Mouse (Mus musculus) myocyte (in vitro differentiated cells): Measurements from ENCODE around the gene Agap3. TPM values are rescaled to one million over a fixed set of nuclear protein-coding genes. Genes with fewer than 3 reads are reported as not detected.

Experiments used
- H3K27me3 ChIP-seq: one replicate; pipeline ENCODE4 v1.6.1; 2011; ENCODE audit not compliant: control insufficient read depth, insufficient read depth, insufficient read length
- H3K36me3 ChIP-seq: one replicate; pipeline ENCODE4 v1.6.1; 2011; ENCODE audit not compliant: control insufficient read depth, insufficient read depth
- H3K4me2 ChIP-seq: one replicate; pipeline ENCODE4 v1.6.1; 2011; ENCODE audit warnings: low read depth, control low read depth
- H3K4me3 ChIP-seq: one replicate; pipeline ENCODE4 v1.5.1; 2011; ENCODE audit warnings: mild to moderate bottlenecking, control low read depth, moderate library complexity
- H3K79me2 ChIP-seq: one replicate; pipeline ENCODE4 v1.6.1; 2011; ENCODE audit not compliant: control insufficient read depth, insufficient read depth
- H3ac ChIP-seq: one replicate; pipeline ENCODE4 v1.6.1; 2011; ENCODE audit not compliant: control insufficient read depth, insufficient read length
- CEBPB ChIP-seq: IDR thresholded peaks from 2 replicates; pipeline ENCODE4 v1.6.1; 2011; ENCODE audit warnings: mild to moderate bottlenecking, moderate library complexity; ENCODE audit not compliant: poor library complexity, insufficient read depth, severe bottlenecking
- E2F4 ChIP-seq: IDR thresholded peaks from one replicate; pipeline ENCODE4 v1.6.1; 2011; ENCODE audit warnings: mild to moderate bottlenecking, control low read depth, moderate library complexity; ENCODE audit not compliant: insufficient read depth
- MAX ChIP-seq: IDR thresholded peaks from one replicate; pipeline ENCODE4 v1.6.1; 2011; ENCODE audit warnings: low read depth, mild to moderate bottlenecking, control low read depth
- MYOD1 ChIP-seq, 3 experiments: IDR thresholded peaks; one replicate each; pipeline ENCODE4 v1.6.1; 2011; ENCODE audit warnings: control low read depth in 2 of 3, low read depth in 2 of 3, mild to moderate bottlenecking in 2 of 3, moderate library complexity in 1 of 3; ENCODE audit not compliant: insufficient read length in 2 of 3, control insufficient read depth in 1 of 3
- MYOG ChIP-seq, 3 experiments: IDR thresholded peaks; one replicate each; pipeline ENCODE4 v1.6.1; 2011; ENCODE audit warnings: control low read depth in 2 of 3, low read depth in 2 of 3, mild to moderate bottlenecking in 2 of 3; ENCODE audit not compliant: insufficient read length in 2 of 3, control insufficient read depth in 1 of 3, insufficient read depth in 1 of 3
- POLR2A ChIP-seq: IDR thresholded peaks from one replicate; pipeline ENCODE4 v1.6.1; 2011; ENCODE audit warnings: low read depth, mild to moderate bottlenecking, control low read depth, moderate library complexity; ENCODE audit not compliant: insufficient read length
- POLR2AphosphoS2 ChIP-seq: IDR thresholded peaks from one replicate; pipeline ENCODE4 v1.6.1; 2011; ENCODE audit warnings: low read depth, control low read depth; ENCODE audit not compliant: insufficient read length
- REST ChIP-seq: IDR thresholded peaks from one replicate; pipeline ENCODE4 v1.6.1; 2011; ENCODE audit warnings: mild to moderate bottlenecking, control low read depth, moderate library complexity; ENCODE audit not compliant: insufficient read depth, insufficient read length
- SRF ChIP-seq: IDR thresholded peaks from one replicate; pipeline ENCODE4 v1.6.1; 2011; ENCODE audit warnings: low read depth; ENCODE audit not compliant: control insufficient read depth, insufficient read length
- TCF12 ChIP-seq: IDR thresholded peaks from one replicate; pipeline ENCODE4 v1.6.1; 2011; ENCODE audit warnings: mild to moderate bottlenecking, control low read depth; ENCODE audit not compliant: poor library complexity, insufficient read depth, severe bottlenecking
- TCF3 ChIP-seq: IDR thresholded peaks from one replicate; pipeline ENCODE4 v1.6.1; 2011; ENCODE audit warnings: low read depth, control low read depth; ENCODE audit not compliant: insufficient read length
- USF1 ChIP-seq: IDR thresholded peaks from one replicate; pipeline ENCODE4 v1.6.1; 2011; ENCODE audit warnings: low read depth, mild to moderate bottlenecking, control low read depth, moderate library complexity
- polyA plus RNA-seq: library from polyadenylated mRNA; unstranded; fragments of >200 nt; fragmentation: generic; extraction: Trizol; gene quantifications from one replicate; pipeline ENCODE4 v1.2.1, GENCODE M21; 2012; ENCODE audit warnings: missing spikeins

The Agap3 gene
- polyA plus RNA-seq, 1 experiment: 119 TPM

- Histone ChIP-seq H3K4me3 (peak within 1 kb of the TSS; percentile 26), H3K36me3 (peaks cover 6% of the 10 kb centered on the region), H3K27me3 (no peaks in the 10 kb centered on the region), H3K4me2 (peak within 1 kb of the TSS; percentile 86), H3ac (no peak within 1 kb of the TSS), H3K79me2 (peaks cover 19% of the 10 kb centered on the region)
- TF ChIP-seq CEBPB: no peak
- peak; percentile 57 for TF ChIP-seq POLR2A
- TF ChIP-seq SRF: no peak
- TF ChIP-seq MAX: no peak
- TF ChIP-seq USF1: peak; percentile 77
- no peak for TF ChIP-seq TCF3
- TF ChIP-seq E2F4: no peak
- peak in 1 of 3 experiments; percentile 28 for TF ChIP-seq MYOG (IDR thresholded peaks at IDR 0.05; ENCODE audit: control insufficient read depth in 1 of 3, insufficient read depth in 1 of 3, insufficient read length in 2 of 3, low read depth in 2 of 3)
- no peak for TF ChIP-seq TCF12
- no peak for TF ChIP-seq POLR2AphosphoS2
- no peak for TF ChIP-seq REST
- TF ChIP-seq MYOD1 (IDR thresholded peaks at IDR 0.05; ENCODE audit: control insufficient read depth in 1 of 3, insufficient read length in 2 of 3, low read depth in 2 of 3): peak in 2 of 3 experiments; percentile 50 to 55
Observed at GRCm38 (mm10) chr5:24447624-24448298, 4.2 kb upstream of the Agap3 start, which contains the start of gene Tmub1. Gene Tmub1 (minus strand): TSS chr5:24447854.

DNA sequence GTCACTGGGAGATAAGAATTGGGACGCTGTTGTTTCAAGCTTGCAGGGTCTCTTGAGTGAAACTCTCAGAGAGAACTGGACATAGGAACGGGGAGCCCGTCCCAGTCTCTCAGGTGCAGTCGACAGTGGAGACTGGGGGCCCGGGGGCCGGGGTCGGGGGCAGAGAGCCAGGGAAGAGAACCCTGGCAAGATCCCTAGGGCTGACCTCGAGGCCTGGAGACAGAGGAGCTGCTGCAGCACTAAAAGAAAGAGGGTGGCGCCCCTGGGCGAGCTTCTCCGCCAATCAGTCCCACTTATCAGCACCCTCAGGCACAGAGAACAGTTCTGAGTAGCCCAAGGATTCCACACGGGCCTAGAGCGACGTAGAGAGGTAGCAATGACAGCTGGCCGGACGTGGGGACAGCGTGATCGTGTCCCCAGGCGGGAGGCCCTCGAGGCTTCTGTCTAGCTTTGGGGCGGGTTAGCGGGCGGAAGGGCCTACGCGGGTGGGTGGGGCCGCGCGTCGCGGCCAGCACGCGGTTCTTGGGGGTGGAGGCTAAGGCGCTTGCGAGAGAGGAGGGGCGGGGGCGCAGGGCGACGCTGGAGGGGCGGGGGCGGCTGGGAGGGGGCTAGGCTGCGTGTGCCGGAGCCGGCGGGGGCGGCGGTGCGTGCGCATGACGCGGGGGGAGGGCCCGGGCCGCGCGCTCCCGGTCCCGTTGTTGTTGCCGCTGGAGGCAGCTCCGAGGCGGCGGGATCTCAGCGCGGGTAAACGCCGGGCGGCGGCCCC is 530 bp upstream of the Agap3 start:
- Histone ChIP-seq H3K79me2 (peaks cover 41% of the 10 kb centered on the region), H3ac (peak overlapping the region; percentile 94), H3K4me3 (peak overlapping the region; percentile 87), H3K36me3 (no peaks in the 10 kb centered on the region), H3K4me2 (peak overlapping the region; percentile 81), H3K27me3 (no peaks in the 10 kb centered on the region)
- TF ChIP-seq SRF (no peak), E2F4 (no peak), MYOG (IDR thresholded peaks at IDR 0.05; ENCODE audit: control insufficient read depth in 1 of 3, insufficient read depth in 1 of 3, insufficient read length in 2 of 3, low read depth in 2 of 3) (peak in 2 of 3 experiments; percentile 7 to 63), MYOD1 (IDR thresholded peaks at IDR 0.05; ENCODE audit: control insufficient read depth in 1 of 3, insufficient read length in 2 of 3, low read depth in 2 of 3) (peak in 2 of 3 experiments; percentile 23 to 66), CEBPB (no peak), POLR2A (peak; percentile 68), POLR2AphosphoS2 (peak; percentile 84), MAX (no peak)

DNA sequence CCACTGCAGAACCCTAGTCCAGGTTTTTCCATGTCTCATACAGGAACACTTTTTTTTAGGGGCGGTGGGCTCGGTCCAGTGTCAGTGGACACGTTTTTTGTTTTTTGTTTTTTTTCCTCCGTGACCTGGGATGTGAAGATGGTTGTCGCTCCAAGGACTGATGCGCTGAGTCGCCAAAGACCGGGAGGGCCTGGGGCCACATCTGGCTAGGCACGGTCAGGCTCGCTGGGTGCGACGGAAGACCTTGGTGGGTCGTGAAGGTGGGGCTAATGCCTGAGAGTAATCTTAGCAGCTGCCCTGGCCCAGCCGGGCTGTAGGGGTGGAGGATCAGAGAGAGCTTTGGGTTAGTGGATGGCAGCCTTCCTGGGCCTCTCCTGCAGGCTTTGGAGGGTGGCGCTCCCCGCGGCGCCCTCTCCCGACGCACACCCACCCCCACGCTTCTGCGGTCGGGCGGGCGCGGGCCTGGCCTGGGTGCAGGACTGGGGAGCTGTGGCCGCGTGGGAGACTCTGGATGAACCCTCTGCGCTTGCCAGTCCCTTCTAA is 785 bp downstream of the Agap3 start:
- TF ChIP-seq MAX: no peak
- TF ChIP-seq MYOD1 (IDR thresholded peaks at IDR 0.05; ENCODE audit: control insufficient read depth in 1 of 3, insufficient read length in 2 of 3, low read depth in 2 of 3): peak in 1 of 3 experiments; percentile 48
- TF ChIP-seq MYOG (IDR thresholded peaks at IDR 0.05; ENCODE audit: control insufficient read depth in 1 of 3, insufficient read depth in 1 of 3, insufficient read length in 2 of 3, low read depth in 2 of 3): peak in 1 of 3 experiments; percentile 33
- TF ChIP-seq POLR2A: no peak
- TF ChIP-seq REST: no peak
- no peak for TF ChIP-seq TCF3
- Histone ChIP-seq H3K79me2 (peaks cover 54% of the 10 kb centered on the region), H3K4me3 (peak overlapping the region; percentile 87)

DNA sequence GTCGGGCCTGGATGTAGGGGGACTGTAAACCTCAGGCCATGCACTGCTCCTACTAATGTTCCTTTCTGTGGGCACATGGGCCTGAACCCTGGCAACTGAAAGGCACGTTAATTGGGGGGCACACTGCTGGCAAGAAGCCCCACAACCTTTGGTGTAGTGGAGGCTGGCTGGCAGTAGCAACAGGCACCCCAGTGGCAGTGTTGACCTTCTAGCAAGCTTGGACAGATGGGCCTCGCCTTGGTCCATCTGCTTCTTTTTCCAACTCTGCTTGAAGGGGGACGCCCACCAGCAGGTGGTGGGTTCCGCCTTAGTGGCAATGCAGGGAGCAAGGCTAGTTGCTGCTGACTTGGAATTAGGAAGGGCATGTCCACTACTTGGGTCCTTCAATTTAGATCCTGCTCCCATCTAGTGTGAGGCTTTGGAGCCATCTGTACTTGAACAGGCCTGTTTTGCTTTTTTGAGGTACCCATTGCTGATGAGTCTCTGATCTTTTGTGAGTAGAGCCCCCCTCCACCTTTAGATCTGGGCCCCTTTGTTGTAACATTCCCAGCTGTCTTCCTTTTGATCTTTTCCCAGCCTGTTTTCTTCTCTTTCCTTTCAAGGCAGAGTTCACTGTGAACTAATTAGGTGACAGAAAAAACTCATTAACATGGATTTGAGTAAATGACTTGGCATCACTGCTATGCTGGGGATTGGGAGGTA is 1.5 kb downstream of the Agap3 start:
- peak overlapping the region; percentile 87 for H3K4me3 ChIP-seq
- TF ChIP-seq MYOG (IDR thresholded peaks at IDR 0.05; ENCODE audit: control insufficient read depth in 1 of 3, insufficient read depth in 1 of 3, insufficient read length in 2 of 3, low read depth in 2 of 3): peak in 1 of 3 experiments; percentile 53
- peak; percentile 44 for TF ChIP-seq POLR2A
- no peak for TF ChIP-seq MAX
- TF ChIP-seq SRF: no peak
- peak in 2 of 3 experiments; percentile 38 to 62 for TF ChIP-seq MYOD1 (IDR thresholded peaks at IDR 0.05; ENCODE audit: control insufficient read depth in 1 of 3, insufficient read length in 2 of 3, low read depth in 2 of 3)
- TF ChIP-seq POLR2AphosphoS2: no peak

More for the DNA sequence above, 785 bp downstream of the Agap3 start:
- Histone ChIP-seq H3ac (peak overlapping the region; percentile 94), H3K27me3 (no peaks in the 10 kb centered on the region), H3K4me2 (peak overlapping the region; percentile 83), H3K36me3 (no peaks in the 10 kb centered on the region)

More for the DNA sequence above, 1.5 kb downstream of the Agap3 start:
- Histone ChIP-seq H3ac (peak overlapping the region; percentile 94), H3K79me2 (peaks cover 61% of the 10 kb centered on the region), H3K27me3 (no peaks in the 10 kb centered on the region), H3K4me2 (peak overlapping the region; percentile 83), H3K36me3 (no peaks in the 10 kb centered on the region)
